Mouse (Mus musculus) small intestine, adult 2 months (tissue): ENCODE data around the gene Tnfaip3.

Experiments
- CTCF ChIP-seq: fragments of 200-500 bp; IDR thresholded peaks from 2 replicates; pipeline ENCODE4 v1.5.1; 2012; ENCODE audit warnings: low read depth, mild to moderate bottlenecking, control low read depth, inconsistent platforms, low read length, moderate library complexity, mixed read lengths; ENCODE audit not compliant: insufficient replicate concordance, insufficient read length; ENCODE audit errors: extremely low read depth
- POLR2A ChIP-seq: fragments of 200-500 bp; IDR thresholded peaks from 2 replicates; pipeline ENCODE4 v1.6.1; 2012; ENCODE audit warnings: low read depth, mild to moderate bottlenecking, control low read depth, inconsistent platforms, low read length, moderate library complexity

- TF ChIP-seq POLR2A (no peak), CTCF (no peak)
These were observed 55.5 kb downstream of the Tnfaip3 start for GRCm38 (mm10) chr10:18959777-18960492.
